In genomic region chr6:55332100-55332772, GRCm38 (mm10) we compare ENCODE assay signal across 16 mouse cellular contexts. TPM values are rescaled to one million over a fixed set of nuclear protein-coding genes. Genes with fewer than 3 reads are reported as not detected.
A peak's percentile ranks its signal among the peaks of the same experiment; 100 is the strongest.
DNase-seq lines count a peak whose midpoint lies in the region; ATAC-seq and TF ChIP-seq lines count a peak whose summit lies in the region.
"Had no signal": no experiment of that assay in that cellular context is flagged by ENCODE, and none has a peak within 500 bp of the region (broad histone marks: within the 10 kb centered on the region; RNA-seq: fewer than 3 reads in every experiment).

No protein-coding gene starts in this region.

- no peak for ATAC-seq in forebrain, embryonic 11.5 days (replicated peaks; ENCODE audit: low FRiP score)
- ATAC-seq in kidney, embryonic 15.5 days (replicated peaks; ENCODE audit: low FRiP score), result 0 out of 2 replicates have a peak, but pooled peaks have one; percentile 11
- peak; percentile 40 for ATAC-seq in forebrain, postnatal 0 days

- TF ChIP-seq CTCF in forebrain, postnatal 0 days (IDR thresholded peaks at IDR 0.05; ENCODE audit: low read depth), result no peak

- H3K4me2 ChIP-seq in forebrain, embryonic 11.5 days (ENCODE audit: low read depth, low read length, severe bottlenecking), result no peak overlapping the region
- no peak overlapping the region for H3K4me2 ChIP-seq in kidney, embryonic 15.5 days
- 0 out of 2 replicates have a peak overlapping the region, but pooled peaks have one; percentile 3 for H3K4me2 ChIP-seq in forebrain, postnatal 0 days (ENCODE audit: low read depth)
- H3K4me2 ChIP-seq: liver, embryonic 13.5 days had no signal

- 0 out of 2 replicates have a peak overlapping the region, but pooled peaks have one; percentile 9 for H3K27ac ChIP-seq in forebrain, embryonic 10.5 days
- no peak overlapping the region for H3K27ac ChIP-seq in forebrain, embryonic 11.5 days (ENCODE audit: low read depth, low read length)
- no peak overlapping the region for H3K27ac ChIP-seq in kidney, embryonic 15.5 days
- no peak overlapping the region for H3K27ac ChIP-seq in forebrain, postnatal 0 days (ENCODE audit: low read depth, low read length)
- H3K27ac ChIP-seq: liver, embryonic 13.5 days had no signal

- H3K4me1 ChIP-seq in forebrain, embryonic 10.5 days, result peaks cover 26% of the 10 kb centered on the region
- no peaks in the 10 kb centered on the region for H3K4me1 ChIP-seq in forebrain, embryonic 11.5 days (replicated peaks; ENCODE audit: control insufficient read depth, insufficient read depth, low read length)
- H3K4me1 ChIP-seq in kidney, embryonic 15.5 days, result peaks cover 16% of the 10 kb centered on the region
- H3K4me1 ChIP-seq in forebrain, postnatal 0 days (ENCODE audit: insufficient read depth), result peaks cover 9% of the 10 kb centered on the region

- DNase-seq in forebrain, embryonic 10.5 days (ENCODE audit: extremely low spot score, low spot score), result no peak
- DNase-seq in forebrain, embryonic 11.5 days (ENCODE audit: low spot score), result no peak
- no peak for DNase-seq in kidney, adult 18-20 months
- peak; percentile 44 for DNase-seq in NIH3T3 (ENCODE audit: low read depth)
- no peak for DNase-seq in forebrain, postnatal 0 days
- DNase-seq in layer of hippocampus, adult 18-20 months (ENCODE audit: low spot score in 2 of 2), result no peak
- DNase-seq in thymus, postnatal 0 days (ENCODE audit: low spot score), result no peak
- DNase-seq: adrenal gland, adult 8-10 months; cerebellum, postnatal 25 days; kidney, adult 11 months; kidney, postnatal 4 days; liver, embryonic 13.5 days; right cerebral cortex, postnatal 4 days had no signal

- no peak overlapping the region for H3K9ac ChIP-seq in forebrain, embryonic 11.5 days (ENCODE audit: low read length)
- H3K9ac ChIP-seq in kidney, embryonic 15.5 days, result no peak overlapping the region
- no peak overlapping the region for H3K9ac ChIP-seq in forebrain, postnatal 0 days
- H3K9ac ChIP-seq: liver, embryonic 13.5 days had no signal

- no peaks in the 10 kb centered on the region for H3K27me3 ChIP-seq in forebrain, embryonic 10.5 days (ENCODE audit: poor library complexity, severe bottlenecking)
- no peaks in the 10 kb centered on the region for H3K27me3 ChIP-seq in forebrain, embryonic 11.5 days (ENCODE audit: control insufficient read depth, insufficient read depth, low read length)
- no peaks in the 10 kb centered on the region for H3K27me3 ChIP-seq in kidney, embryonic 15.5 days
- H3K27me3 ChIP-seq in forebrain, postnatal 0 days (ENCODE audit: insufficient read depth, low read length), result no peaks in the 10 kb centered on the region

- no peaks in the 10 kb centered on the region for H3K36me3 ChIP-seq in forebrain, embryonic 10.5 days (replicated peaks)
- no peaks in the 10 kb centered on the region for H3K36me3 ChIP-seq in forebrain, embryonic 11.5 days (ENCODE audit: control insufficient read depth, insufficient read depth, low read length)
- H3K36me3 ChIP-seq in kidney, embryonic 15.5 days, result no peaks in the 10 kb centered on the region
- no peaks in the 10 kb centered on the region for H3K36me3 ChIP-seq in forebrain, postnatal 0 days (ENCODE audit: insufficient read depth)
- H3K36me3 ChIP-seq: liver, embryonic 13.5 days had no signal

- no peaks in the 10 kb centered on the region for H3K9me3 ChIP-seq in forebrain, embryonic 10.5 days
- H3K9me3 ChIP-seq in forebrain, embryonic 11.5 days (ENCODE audit: control insufficient read depth, low read length), result no peaks in the 10 kb centered on the region
- no peaks in the 10 kb centered on the region for H3K9me3 ChIP-seq in kidney, embryonic 15.5 days (replicated peaks)
- no peaks in the 10 kb centered on the region for H3K9me3 ChIP-seq in forebrain, postnatal 0 days (ENCODE audit: low read length)
- H3K9me3 ChIP-seq: liver, embryonic 13.5 days had no signal

- 64% methylated on average over 5 of the region's 5 CpGs for WGBS in forebrain, embryonic 10.5 days
- 61% methylated on average over 5 of the region's 5 CpGs for WGBS in forebrain, embryonic 11.5 days
- WGBS in kidney, embryonic 15.5 days, result 62% methylated on average over 5 of the region's 5 CpGs
- 34% methylated on average over 5 of the region's 5 CpGs for WGBS in forebrain, postnatal 0 days

- no peak overlapping the region for H3K4me3 ChIP-seq in forebrain, embryonic 10.5 days
- H3K4me3 ChIP-seq in forebrain, embryonic 11.5 days (ENCODE audit: low read depth, low read length), result no peak overlapping the region
- no peak overlapping the region for H3K4me3 ChIP-seq in kidney, embryonic 15.5 days (replicated peaks)
- no peak overlapping the region for H3K4me3 ChIP-seq in forebrain, postnatal 0 days (ENCODE audit: low read depth, low read length)
- H3K4me3 ChIP-seq: liver, embryonic 13.5 days had no signal

RNA-seq across cellular contexts. Expression of gene Aqp1, which starts 4.0 kb away (rescaled TPM):
- polyA plus RNA-seq in forebrain, embryonic 10.5 days (2016; fragmentation: Nextera tagmentation; extraction: Ambion mirVana), result 0.65 and 0.93 TPM in 2 replicates
- polyA plus RNA-seq in forebrain, embryonic 11.5 days (2014; fragmentation: Nextera tagmentation; extraction: Ambion mirVana), result 0.61 and 0.92 TPM in 2 replicates
- polyA plus RNA-seq in kidney, embryonic 15.5 days (2015; fragmentation: Nextera tagmentation; extraction: Ambion mirVana), result 29.9 and 38.4 TPM in 2 replicates
- total RNA-seq in forebrain, postnatal 0 days (2014; rRNA removed), result 10.3 and 13.0 TPM in 2 replicates
- polyA plus RNA-seq in forebrain, postnatal 0 days (2015; fragmentation: Nextera tagmentation; extraction: Ambion mirVana), result 11.0 and 11.9 TPM in 2 replicates
- total RNA-seq in layer of hippocampus, adult 18-20 months (2021), result 1 to 10 TPM in 1 of 2 experiments, under 1 TPM in 1; 0.43 to 1.2 TPM
- 45.1 and 51.8 TPM in 2 replicates for polyA plus RNA-seq in thymus, postnatal 0 days (2015; fragmentation: Nextera tagmentation; extraction: Ambion mirVana)

RNA-seq across cellular contexts. Expression of gene Ghrhr, which starts 43.9 kb away (rescaled TPM):
- not detected in 2 replicates for polyA plus RNA-seq in forebrain, embryonic 10.5 days (2016; fragmentation: Nextera tagmentation; extraction: Ambion mirVana)
- not detected in 2 replicates for polyA plus RNA-seq in forebrain, embryonic 11.5 days (2014; fragmentation: Nextera tagmentation; extraction: Ambion mirVana)
- 0.05 TPM in 1 of 2 replicates, not detected in the other for polyA plus RNA-seq in kidney, embryonic 15.5 days (2015; fragmentation: Nextera tagmentation; extraction: Ambion mirVana)
- total RNA-seq in forebrain, postnatal 0 days (2014; rRNA removed), result not detected in 2 replicates
- polyA plus RNA-seq in forebrain, postnatal 0 days (2015; fragmentation: Nextera tagmentation; extraction: Ambion mirVana), result not detected in 2 replicates
- not detected for total RNA-seq in layer of hippocampus, adult 18-20 months (2021)
- 0.10 TPM in 2 replicates for polyA plus RNA-seq in thymus, postnatal 0 days (2015; fragmentation: Nextera tagmentation; extraction: Ambion mirVana)
- total RNA-seq: adrenal gland, adult 8-10 months; left cerebral cortex, adult 18-20 months had no signal
- polyA plus RNA-seq: heart, embryonic 16.5 days had no signal
